Mouse (Mus musculus): Measurements from ENCODE around the gene Cln3.
A peak's percentile ranks its signal among the peaks of the same experiment; 100 is the strongest.

Gene Cln3

GRCm38 (mm10) chr7:126595890-126596289 is 10.3 kb upstream of the Cln3 start:
- no peak for DNase-seq (ENCODE audit: extremely low spot score, low spot score)

DNA sequence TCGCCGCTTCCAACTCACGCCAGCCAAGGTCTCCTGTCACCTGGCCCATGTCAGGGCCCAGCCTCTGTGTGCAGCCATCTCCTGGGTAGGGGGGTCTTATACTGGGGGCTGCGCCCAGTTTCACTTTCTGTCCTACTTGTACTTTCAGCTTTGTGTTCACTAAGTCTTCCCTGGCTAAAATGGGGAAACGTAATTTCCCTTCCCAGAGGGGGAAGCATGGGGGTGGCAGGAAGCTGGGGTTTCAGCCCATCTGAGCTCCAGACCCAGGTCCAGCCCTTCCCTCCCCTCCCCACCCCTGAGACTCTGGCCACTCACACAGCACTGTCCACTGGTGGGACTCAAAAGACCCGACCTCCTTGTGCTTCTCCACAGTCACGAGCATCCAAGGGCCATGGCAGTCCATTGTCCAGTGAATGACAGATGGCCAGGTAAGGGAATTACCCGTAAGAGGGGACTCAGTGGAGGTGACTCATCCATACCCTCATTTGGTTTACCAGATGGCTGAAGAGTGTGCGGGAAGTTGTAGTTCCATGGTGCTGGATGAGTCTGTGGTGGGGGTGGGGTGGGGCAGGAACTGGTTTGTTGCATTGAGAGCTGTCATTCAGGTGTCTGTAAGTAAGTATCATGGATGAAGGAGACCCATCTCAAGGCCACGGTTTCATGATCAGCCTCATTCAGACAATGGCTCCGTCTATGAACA is 9.4 kb upstream of the Cln3 start, which contains the start of gene Il27:
Gene Il27 (minus strand): TSS at position 80 of the 700 bp plus-strand sequence.
- DNase-seq (ENCODE audit: extremely low spot score, low spot score) = no peak

GRCm38 (mm10) chr7:126587779-126588178 is 2.2 kb upstream of the Cln3 start:
- DNase-seq (ENCODE audit: extremely low spot score, low spot score) = peak; percentile 70

DNA sequence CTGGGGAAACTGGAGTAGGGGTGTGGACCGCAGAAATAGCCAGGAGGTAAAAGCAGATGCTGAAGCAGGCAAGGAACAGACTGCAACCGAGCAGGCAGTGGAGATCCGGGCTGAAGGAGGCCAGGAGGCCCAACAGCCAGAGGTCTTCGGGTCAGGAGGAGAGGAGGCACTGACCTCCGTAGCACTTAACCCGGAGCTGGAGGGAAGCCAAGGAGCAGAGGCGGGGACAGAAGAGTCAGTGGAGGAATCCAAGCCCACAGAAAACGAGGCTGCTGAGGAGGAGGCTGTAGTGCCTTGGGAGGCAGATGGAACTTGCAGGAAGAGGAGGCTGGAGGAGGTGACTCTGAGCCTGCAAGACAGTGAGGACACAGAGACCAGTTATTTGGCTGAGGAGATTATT is 1.2 kb upstream of the Cln3 start:
- no peak for DNase-seq (ENCODE audit: extremely low spot score, low spot score)

DNA sequence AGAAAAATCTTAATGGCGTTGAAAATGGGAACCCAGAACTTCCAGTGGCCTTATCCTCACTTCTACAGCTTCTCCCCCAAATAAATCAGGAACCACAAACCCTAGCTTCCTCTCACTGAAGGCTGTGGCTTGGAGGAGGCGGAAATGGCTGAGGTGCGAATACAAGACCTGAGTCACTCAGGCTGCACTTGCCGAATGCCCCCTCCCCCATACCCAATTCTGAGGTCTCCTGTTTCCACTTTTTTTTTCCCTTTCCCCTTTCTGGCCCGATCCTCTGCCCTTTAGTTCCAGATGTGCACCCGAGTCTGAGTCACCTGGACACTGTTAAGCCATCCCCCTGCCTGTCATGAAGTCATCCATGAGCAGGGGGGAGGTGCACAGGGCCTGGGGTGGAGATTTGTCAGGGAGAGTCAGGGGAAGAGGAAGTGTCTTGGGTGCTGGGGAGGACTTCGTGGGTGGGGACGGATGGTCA is 1.1 kb downstream of the Cln3 start, which contains the start of gene Apobr:
Gene Apobr (plus strand): TSS at position 437 of the 472 bp plus-strand sequence.
- DNase-seq (ENCODE audit: extremely low spot score, low spot score) = no peak

GRCm38 (mm10) chr7:126583761-126584160 is 1.9 kb downstream of the Cln3 start:
- peak; percentile 18 for DNase-seq (ENCODE audit: extremely low spot score, low spot score)

DNA sequence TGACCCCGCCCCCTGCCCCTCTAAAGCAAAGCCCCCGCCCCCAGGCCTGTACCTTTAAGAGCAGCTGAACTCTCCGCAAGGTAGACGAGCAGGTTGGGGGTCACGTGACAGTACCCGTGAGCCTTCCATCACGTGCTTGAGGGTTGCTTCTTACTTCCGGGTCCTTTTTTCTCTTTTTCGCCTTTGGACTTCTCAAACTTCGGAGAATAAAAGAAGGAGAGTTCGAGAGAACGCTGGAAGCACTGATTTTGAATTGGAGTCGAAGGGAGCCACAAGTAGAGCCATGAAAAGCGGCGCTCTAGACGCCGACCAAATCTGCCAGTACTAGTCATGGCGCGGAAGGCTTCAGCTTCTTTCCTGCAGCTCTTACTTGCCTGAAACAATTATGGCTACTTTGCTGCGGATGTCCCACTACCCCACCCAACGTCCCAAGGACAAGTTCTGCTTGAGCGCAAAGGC is 2.3 kb downstream of the Cln3 start:
- peak; percentile 90 for DNase-seq (ENCODE audit: extremely low spot score, low spot score)

GRCm38 (mm10) chr7:126582759-126583158 is 2.9 kb downstream of the Cln3 start:
- DNase-seq (ENCODE audit: extremely low spot score, low spot score) = peak; percentile 51

DNA sequence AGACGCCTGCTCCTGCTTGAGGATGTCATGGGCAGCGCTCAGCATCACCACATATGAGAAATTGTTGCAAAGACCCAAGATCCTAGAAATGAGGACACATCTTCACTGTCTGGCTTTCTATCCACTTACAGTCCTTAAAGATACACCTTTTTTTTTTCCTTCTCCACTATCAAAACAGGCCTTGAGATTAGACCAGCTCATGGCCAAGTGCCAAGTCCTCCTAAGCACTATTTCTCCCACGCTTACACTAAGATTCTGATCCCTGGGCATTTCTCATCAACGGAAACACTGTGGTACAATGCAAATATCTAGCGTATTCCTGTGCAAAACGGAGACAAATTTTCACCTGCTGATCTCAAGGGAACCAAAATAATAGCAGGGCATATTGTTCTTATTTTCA is 4.0 kb downstream of the Cln3 start:
- DNase-seq (ENCODE audit: extremely low spot score, low spot score) = no peak

DNA sequence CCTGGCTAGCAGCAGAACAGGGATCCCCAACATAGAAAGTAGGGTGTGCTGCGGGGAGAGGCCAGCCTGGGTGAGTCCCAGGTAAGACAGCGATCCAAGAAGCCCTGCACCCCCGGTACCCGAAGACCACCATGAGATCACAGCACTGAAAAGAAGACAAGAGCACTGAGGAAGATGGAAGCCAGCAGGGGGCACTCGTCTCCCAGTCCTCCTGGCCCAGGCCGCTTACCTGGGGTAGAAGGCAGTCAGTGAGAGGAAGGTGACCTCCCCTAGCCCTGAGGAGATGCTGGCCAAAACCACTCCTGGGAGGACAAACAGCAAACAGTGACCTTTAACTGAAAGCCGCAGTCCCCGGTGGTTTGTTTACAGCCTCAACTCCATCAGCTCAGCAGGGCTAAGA is 6.4 kb downstream of the Cln3 start:
- peak; percentile 32 for DNase-seq (ENCODE audit: extremely low spot score, low spot score)

DNA sequence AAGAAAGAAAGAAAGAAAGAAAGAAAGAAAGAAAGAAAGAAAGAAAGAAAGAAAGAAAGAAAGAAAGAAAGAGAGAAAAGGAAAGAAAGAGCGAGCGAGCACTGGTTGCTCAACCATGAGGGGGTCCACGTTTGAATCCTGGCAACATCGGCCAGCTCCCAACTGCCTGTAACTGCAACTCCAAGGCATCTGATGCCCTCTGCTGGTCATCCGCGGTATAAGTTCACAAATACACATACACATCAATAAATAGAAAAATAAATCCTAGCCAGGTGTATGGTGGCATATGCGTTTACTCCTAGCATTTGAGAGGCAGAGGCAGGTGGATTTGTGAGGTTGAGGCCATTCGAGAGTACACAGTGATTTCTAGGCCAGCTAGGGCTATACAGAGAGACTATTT is 8.7 kb downstream of the Cln3 start:
- DNase-seq (ENCODE audit: extremely low spot score, low spot score) = peak; percentile 57

DNA sequence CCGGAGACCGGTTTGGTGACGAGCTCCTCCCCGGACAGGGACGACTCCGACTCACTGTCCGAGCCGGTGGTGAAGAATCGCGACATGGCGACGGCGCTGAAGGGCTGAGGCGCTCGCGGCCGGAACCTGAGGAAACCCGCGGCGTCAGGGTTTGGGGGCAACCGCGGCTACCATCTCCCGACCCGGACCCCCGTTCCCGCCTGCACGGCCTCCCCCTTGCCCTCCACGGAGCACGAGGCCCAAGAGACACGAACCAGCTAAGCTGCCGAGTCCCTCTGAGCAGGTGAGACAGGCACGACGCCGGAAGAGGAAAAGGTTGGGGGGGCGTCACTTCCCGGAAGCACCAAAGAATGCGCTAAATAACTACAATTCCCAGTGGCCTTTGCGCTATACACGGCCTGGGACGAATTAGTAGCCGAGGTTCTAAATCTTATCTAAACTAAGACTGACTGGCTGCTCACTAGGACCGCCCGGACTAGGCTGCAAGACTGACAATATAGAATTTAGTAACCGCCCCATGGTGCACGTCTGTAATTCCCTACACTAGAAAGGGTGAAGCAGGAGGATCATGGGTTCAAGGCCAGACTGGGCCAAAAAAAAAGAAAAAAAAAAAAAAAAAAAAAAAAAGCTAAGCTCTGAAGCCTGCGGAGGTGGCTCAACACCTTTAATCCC is 19.4 kb downstream of the Cln3 start, which contains the start of gene Eif3c:
Gene Eif3c (minus strand): TSS at position 318 of the 672 bp plus-strand sequence.
- DNase-seq (ENCODE audit: extremely low spot score, low spot score) = peak; percentile 86

GRCm38 (mm10) chr7:126565693-126566092 is 19.9 kb downstream of the Cln3 start:
- DNase-seq (ENCODE audit: extremely low spot score, low spot score) = no peak

DNA sequence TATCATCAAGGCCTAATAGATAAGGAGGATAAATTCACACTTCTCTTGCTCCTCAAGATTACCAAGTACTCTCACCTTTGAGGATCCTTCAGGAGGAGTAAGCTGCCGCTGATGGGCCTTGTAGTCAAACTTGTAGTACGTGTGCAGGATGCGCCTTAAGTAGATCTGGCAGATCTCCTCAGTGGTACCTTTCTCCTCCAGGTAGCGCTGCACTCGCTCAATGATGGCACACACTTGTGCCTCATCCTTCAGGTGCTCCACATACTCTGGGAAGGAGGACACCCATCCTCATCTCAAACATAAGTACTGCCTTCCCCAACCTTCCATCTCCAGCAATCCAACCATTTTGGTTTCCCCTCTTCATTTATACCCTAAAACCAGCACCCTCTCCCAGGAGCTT is 29.0 kb downstream of the Cln3 start:
- no peak for DNase-seq (ENCODE audit: extremely low spot score, low spot score)

DNA sequence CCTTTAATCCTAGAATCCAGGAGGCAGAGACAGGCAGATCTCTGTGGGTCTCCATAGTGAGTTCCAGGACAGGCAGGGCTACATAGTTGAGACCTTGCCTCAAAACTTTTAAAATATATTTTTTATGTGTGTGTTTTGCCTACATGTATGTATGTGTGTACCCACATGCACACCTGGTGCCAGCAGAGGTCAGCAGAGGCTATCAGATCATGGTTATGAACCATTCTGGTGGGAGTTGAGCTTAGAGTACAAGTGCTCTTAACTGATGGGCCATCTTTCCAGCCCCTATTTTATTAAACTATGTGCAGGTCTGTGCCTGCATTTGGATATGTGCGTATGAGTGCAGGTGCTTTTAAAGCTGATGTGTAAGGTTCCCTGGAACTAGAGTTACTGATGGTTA is 30.8 kb downstream of the Cln3 start:
- DNase-seq (ENCODE audit: extremely low spot score, low spot score) = no peak

DNA sequence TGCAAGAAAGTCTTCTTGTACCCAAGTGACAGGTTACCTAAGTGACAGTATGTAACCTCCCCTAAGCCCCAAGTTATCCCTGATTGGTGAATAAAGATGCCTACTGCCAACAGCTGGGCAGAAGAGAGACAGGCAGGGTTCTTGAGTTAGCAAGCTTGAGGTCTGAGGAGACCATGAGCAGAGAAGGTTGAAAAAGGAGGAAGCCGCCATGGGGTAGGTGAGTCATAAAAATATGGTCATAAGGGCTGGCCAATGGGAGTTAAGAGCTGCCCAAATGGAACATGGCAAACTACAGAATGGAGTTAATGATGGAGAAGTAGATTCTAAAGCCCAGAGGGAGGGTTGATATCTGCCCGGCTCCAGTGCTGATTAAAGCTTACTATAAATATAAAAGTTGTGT is 40.0 kb downstream of the Cln3 start:
- no peak for DNase-seq (ENCODE audit: extremely low spot score, low spot score)

- DNase-seq (ENCODE audit: extremely low spot score, low spot score) = no peak
Measured at GRCm38 (mm10) chr7:126541661-126542060, 44.0 kb downstream of the Cln3 start.

- no peak for DNase-seq (ENCODE audit: extremely low spot score, low spot score)
Measured at GRCm38 (mm10) chr7:126537820-126538585, 47.6 kb downstream of the Cln3 start.

GRCm38 (mm10) chr7:126536466-126536865 is 49.2 kb downstream of the Cln3 start:
- no peak for DNase-seq (ENCODE audit: extremely low spot score, low spot score)

DNA sequence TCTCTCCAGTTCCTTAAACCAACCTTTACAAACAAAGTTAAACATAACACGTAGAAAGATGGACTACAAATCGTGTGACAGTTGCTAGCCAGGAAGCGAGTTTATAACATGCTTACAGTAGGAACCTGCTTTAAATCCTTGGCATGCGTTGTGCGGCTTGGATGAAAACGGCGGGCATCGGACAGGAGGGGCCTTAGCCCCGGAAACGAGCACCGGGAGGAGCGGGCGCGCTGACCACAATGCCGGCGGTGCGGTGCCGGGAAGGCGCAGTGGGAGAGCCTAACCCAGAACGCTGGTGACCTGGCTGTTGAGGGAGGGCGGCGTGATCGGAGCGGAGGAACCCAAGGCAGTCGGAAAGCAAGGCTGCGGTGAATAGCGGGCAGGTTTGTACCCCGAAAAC is 49.9 kb downstream of the Cln3 start:
- peak; percentile 47 for DNase-seq (ENCODE audit: extremely low spot score, low spot score)

GRCm38 (mm10) chr7:126533434-126533833 is 52.2 kb downstream of the Cln3 start:
- DNase-seq (ENCODE audit: extremely low spot score, low spot score) = no peak

GRCm38 (mm10) chr7:126528166-126528577 is 57.4 kb downstream of the Cln3 start:
- peak; percentile 54 for DNase-seq (ENCODE audit: extremely low spot score, low spot score)
